Mouse (Mus musculus): ENCODE results near the gene Cox10. TPM values are rescaled to one million over a fixed set of nuclear protein-coding genes. Genes with fewer than 3 reads are reported as not detected.

The Cox10 gene
- polyA plus RNA-seq, 1 experiment, result 18.5 TPM

DNA sequence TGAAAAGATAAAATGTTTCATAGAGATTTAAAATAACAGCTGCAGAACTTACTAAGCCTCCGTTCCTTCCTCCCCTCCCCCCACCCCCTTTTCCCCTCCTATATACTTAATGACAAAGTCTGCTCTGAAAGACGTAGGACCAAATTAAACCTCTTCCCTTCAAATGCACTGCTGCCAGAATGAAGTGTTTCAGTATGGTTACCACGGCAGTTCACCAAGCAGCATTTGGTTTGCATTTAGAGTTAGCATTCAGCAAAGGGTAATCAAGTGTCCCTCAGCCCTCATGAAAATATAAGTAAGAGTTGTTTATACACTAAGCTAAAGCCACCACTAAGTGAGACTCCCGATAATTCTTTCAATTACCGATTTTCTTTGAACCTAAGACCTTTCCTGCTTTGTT is 25.9 kb downstream of the Cox10 start:
- Histone ChIP-seq H3K27ac (ENCODE audit: insufficient read depth, low read length) (no peak overlapping the region), H3K4me1 (ENCODE audit: control insufficient read depth, insufficient read depth, low read length) (no peaks in the 10 kb centered on the region), H3K4me3 (ENCODE audit: insufficient read depth, low read length) (no peak overlapping the region)
- TF ChIP-seq CTCF (IDR thresholded peaks at IDR 0.05; ENCODE audit: extremely low read depth, insufficient read depth, low read length) (no peak), POLR2A (IDR thresholded peaks at IDR 0.05; ENCODE audit: extremely low read depth, insufficient read depth, low read length) (no peak)

DNA sequence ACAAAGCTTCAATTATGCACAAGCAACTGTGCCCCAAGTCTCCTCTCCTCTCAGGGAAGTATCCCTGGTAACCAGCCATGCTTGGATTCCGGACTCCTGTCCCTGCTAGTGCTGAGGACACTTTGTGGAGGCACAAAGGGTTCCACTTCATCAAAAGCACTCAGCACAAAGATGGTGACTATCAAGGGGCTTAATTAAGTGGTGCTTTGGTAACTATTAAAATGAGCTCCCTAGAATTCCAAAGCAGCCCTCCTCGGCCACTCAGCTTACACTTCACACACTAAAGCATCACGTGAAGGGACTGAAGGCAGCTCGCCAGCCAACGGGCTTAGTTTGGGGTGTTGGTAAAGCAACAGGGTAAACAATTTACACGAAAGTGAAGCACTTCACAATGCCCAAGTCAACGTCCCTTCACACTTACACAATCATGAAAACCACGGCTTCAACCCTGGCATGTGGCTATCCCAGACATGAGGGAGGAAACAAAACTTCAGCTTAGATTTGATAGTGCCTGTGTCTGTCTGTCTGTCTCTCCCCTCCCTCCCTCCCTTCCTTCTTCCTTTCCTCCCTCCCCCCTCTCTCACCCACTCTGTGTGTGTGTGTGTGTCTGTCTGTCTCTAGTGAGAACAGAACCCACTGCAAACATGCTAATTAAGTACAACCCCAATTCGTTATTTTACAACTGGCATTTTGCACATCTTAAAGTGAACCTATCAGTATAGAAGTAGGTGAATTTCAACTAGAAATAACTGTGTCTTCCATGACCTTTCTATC is 27.9 kb downstream of the Cox10 start:
- H3K4me3 ChIP-seq (ENCODE audit: insufficient read depth, low read length), result no peak overlapping the region
- no peak overlapping the region for H3K27ac ChIP-seq (ENCODE audit: insufficient read depth, low read length)
- TF ChIP-seq POLR2A (IDR thresholded peaks at IDR 0.05; ENCODE audit: extremely low read depth, insufficient read depth, low read length) (no peak), CTCF (IDR thresholded peaks at IDR 0.05; ENCODE audit: extremely low read depth, insufficient read depth, low read length) (no peak)

GRCm38 (mm10) chr11:64047432-64047831 is 31.8 kb downstream of the Cox10 start:
- no peak for TF ChIP-seq POLR2A (IDR thresholded peaks at IDR 0.05; ENCODE audit: extremely low read depth, insufficient read depth, low read length)
- no peak for TF ChIP-seq CTCF (IDR thresholded peaks at IDR 0.05; ENCODE audit: extremely low read depth, insufficient read depth, low read length)
- H3K27ac ChIP-seq (ENCODE audit: insufficient read depth, low read length), result no peak overlapping the region
- H3K4me3 ChIP-seq (ENCODE audit: insufficient read depth, low read length), result no peak overlapping the region
- no peaks in the 10 kb centered on the region for H3K4me1 ChIP-seq (ENCODE audit: control insufficient read depth, insufficient read depth, low read length)

More for the DNA sequence above, 27.9 kb downstream of the Cox10 start:
- H3K4me1 ChIP-seq (ENCODE audit: control insufficient read depth, insufficient read depth, low read length), result no peaks in the 10 kb centered on the region

DNA sequence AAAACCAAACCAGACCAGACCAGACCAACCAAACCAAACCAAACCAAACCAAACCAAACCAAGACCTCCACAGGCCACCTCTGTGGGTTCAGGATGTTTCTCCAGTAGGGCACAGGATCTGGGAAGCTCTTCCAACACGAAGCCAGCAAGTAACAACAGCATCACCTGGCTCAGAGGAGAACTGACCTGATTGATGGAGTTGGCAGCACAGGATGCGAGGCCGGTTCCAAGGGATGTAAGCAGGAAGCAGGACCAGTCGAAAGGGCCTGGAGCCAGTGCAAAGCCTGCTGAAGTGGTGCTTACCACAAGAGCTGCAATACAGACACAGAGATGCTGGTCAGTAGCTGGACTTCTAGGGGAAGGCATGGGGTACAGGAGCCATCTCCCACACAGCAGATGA is 34.2 kb downstream of the Cox10 start:
- Histone ChIP-seq H3K27ac (ENCODE audit: insufficient read depth, low read length) (no peak overlapping the region), H3K4me1 (ENCODE audit: control insufficient read depth, insufficient read depth, low read length) (no peaks in the 10 kb centered on the region), H3K4me3 (ENCODE audit: insufficient read depth, low read length) (no peak overlapping the region)
- TF ChIP-seq CTCF (IDR thresholded peaks at IDR 0.05; ENCODE audit: extremely low read depth, insufficient read depth, low read length) (no peak), POLR2A (IDR thresholded peaks at IDR 0.05; ENCODE audit: extremely low read depth, insufficient read depth, low read length) (no peak)

DNA sequence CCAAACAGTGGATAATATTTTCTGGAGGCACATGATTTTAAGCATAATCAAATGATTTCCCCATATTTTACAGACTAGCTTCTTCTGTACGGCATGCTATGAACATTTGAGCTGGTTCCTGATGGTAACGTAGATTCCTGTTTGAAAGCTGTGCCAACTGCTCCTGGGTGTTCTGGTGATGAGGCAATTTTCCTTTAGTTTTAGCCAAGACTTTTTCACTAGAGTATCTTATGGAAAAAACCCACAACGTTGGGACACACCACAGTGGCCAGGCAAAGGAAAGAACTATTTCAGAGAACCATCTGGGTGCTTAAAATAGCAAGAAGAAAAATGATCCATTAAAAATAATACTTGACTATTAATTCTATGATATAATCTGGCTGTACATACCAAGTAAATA is 35.2 kb downstream of the Cox10 start:
- Histone ChIP-seq H3K4me3 (ENCODE audit: insufficient read depth, low read length) (no peak overlapping the region), H3K27ac (ENCODE audit: insufficient read depth, low read length) (no peak overlapping the region), H3K4me1 (ENCODE audit: control insufficient read depth, insufficient read depth, low read length) (no peaks in the 10 kb centered on the region)
- no peak for TF ChIP-seq CTCF (IDR thresholded peaks at IDR 0.05; ENCODE audit: extremely low read depth, insufficient read depth, low read length)
- TF ChIP-seq POLR2A (IDR thresholded peaks at IDR 0.05; ENCODE audit: extremely low read depth, insufficient read depth, low read length), result no peak

DNA sequence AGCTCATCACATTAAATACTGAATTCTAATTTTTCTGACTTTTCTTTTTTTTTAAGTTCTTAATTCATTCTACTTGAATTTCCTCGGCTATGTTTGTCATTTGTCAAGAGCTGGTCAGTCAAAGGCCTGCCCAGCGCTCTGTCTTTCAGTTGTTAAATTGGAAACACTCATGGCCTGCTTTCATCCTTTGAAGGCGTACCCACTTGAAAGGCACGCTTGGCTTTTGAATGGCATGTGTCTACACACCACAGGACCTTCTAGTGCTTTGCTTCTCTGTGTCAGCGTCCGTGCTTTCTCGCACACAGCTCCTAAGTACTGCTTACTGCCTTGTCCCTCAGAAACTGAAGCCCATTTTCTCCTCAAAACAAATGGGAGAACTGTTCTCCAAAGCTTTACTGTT is 38.0 kb downstream of the Cox10 start:
- Histone ChIP-seq H3K4me1 (ENCODE audit: control insufficient read depth, insufficient read depth, low read length) (no peaks in the 10 kb centered on the region), H3K4me3 (ENCODE audit: insufficient read depth, low read length) (no peak overlapping the region), H3K27ac (ENCODE audit: insufficient read depth, low read length) (no peak overlapping the region)
- TF ChIP-seq CTCF (IDR thresholded peaks at IDR 0.05; ENCODE audit: extremely low read depth, insufficient read depth, low read length), result no peak
- TF ChIP-seq POLR2A (IDR thresholded peaks at IDR 0.05; ENCODE audit: extremely low read depth, insufficient read depth, low read length), result no peak

DNA sequence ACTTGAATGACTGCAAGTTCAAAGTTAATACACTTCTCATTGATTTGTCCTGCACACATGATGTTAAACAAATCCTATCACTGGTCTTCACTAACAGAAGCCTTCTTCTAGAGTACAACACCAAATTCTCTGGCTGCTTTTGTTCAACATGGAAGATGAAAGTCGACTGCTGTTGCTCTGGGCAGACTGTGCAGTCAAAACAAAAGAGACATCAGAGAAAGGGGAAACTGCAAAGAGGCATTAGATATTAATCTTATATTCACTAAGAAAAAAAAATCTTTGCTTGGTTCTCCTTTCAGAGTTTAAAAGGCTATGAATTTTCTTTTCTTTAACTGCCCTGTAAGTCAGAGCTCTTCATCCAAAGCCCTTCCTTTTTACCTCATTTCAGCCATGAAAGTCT is 39.7 kb downstream of the Cox10 start:
- no peak overlapping the region for H3K27ac ChIP-seq (ENCODE audit: insufficient read depth, low read length)
- TF ChIP-seq POLR2A (IDR thresholded peaks at IDR 0.05; ENCODE audit: extremely low read depth, insufficient read depth, low read length) (no peak), CTCF (IDR thresholded peaks at IDR 0.05; ENCODE audit: extremely low read depth, insufficient read depth, low read length) (no peak)
- H3K4me1 ChIP-seq (ENCODE audit: control insufficient read depth, insufficient read depth, low read length), result no peaks in the 10 kb centered on the region
- no peak overlapping the region for H3K4me3 ChIP-seq (ENCODE audit: insufficient read depth, low read length)

DNA sequence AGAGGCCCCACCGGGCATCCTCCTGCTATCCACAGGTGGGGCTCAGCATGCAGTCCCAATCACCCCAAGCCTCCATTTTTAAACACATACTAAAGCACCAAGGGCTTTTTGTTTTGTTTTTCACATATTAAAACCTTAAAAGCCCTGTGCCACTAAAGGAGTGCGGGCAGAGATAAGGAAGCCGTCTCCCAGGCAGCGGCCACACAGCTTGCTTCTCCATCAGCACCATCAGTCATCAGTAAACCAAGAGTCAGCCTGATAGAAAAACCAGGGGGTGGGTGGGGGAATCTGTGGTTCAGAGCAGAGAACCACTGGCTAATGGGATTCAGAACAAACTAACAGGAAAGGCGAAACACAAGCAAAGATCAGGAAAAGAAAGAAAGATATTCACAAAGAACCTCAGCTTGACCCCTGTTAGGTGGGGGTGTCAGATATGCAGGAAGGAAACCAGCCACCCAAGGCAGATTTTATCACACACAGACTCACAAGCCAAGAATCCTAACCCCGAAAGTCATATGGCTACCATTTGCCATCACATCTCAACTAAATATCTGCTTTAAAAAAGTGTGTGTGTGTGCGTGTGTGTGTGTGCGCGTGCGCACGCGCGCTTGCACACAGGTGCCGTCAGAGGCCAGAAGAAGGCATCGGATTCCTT is 41.7 kb downstream of the Cox10 start:
- no peak overlapping the region for H3K27ac ChIP-seq (ENCODE audit: insufficient read depth, low read length)
- no peak overlapping the region for H3K4me3 ChIP-seq (ENCODE audit: insufficient read depth, low read length)
- no peaks in the 10 kb centered on the region for H3K4me1 ChIP-seq (ENCODE audit: control insufficient read depth, insufficient read depth, low read length)
- TF ChIP-seq POLR2A (IDR thresholded peaks at IDR 0.05; ENCODE audit: extremely low read depth, insufficient read depth, low read length) (no peak), CTCF (IDR thresholded peaks at IDR 0.05; ENCODE audit: extremely low read depth, insufficient read depth, low read length) (no peak)

DNA sequence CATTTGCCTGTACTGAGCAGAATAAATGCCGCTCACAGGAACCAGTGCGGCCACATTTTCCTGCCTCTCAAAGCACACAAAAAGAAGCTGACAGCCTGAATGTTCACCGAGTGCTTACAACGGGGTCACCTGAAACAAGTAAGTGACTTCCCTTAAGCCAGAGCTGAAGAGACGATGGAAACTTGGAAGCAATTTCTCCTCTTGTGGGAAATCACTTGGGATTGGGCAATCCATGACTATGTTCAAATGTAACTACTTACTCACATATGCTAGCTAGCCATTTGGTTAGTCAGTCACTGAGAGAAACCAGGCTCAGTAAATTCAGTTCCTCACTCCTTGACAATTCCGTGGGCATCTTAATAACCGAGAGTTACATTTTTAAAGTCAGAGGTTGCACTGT is 43.0 kb downstream of the Cox10 start:
- H3K4me3 ChIP-seq (ENCODE audit: insufficient read depth, low read length), result no peak overlapping the region
- H3K27ac ChIP-seq (ENCODE audit: insufficient read depth, low read length), result no peak overlapping the region
- no peak for TF ChIP-seq POLR2A (IDR thresholded peaks at IDR 0.05; ENCODE audit: extremely low read depth, insufficient read depth, low read length)
- TF ChIP-seq CTCF (IDR thresholded peaks at IDR 0.05; ENCODE audit: extremely low read depth, insufficient read depth, low read length), result no peak

GRCm38 (mm10) chr11:64035709-64036108 is 43.6 kb downstream of the Cox10 start:
- H3K4me3 ChIP-seq (ENCODE audit: insufficient read depth, low read length), result no peak overlapping the region
- H3K27ac ChIP-seq (ENCODE audit: insufficient read depth, low read length), result no peak overlapping the region
- TF ChIP-seq POLR2A (IDR thresholded peaks at IDR 0.05; ENCODE audit: extremely low read depth, insufficient read depth, low read length), result no peak
- no peak for TF ChIP-seq CTCF (IDR thresholded peaks at IDR 0.05; ENCODE audit: extremely low read depth, insufficient read depth, low read length)
- H3K4me1 ChIP-seq (ENCODE audit: control insufficient read depth, insufficient read depth, low read length), result no peaks in the 10 kb centered on the region

More for the DNA sequence above, 43.0 kb downstream of the Cox10 start:
- H3K4me1 ChIP-seq (ENCODE audit: control insufficient read depth, insufficient read depth, low read length), result no peaks in the 10 kb centered on the region

All from cortical plate, adult 2 months (tissue).